19 mouse cellular contexts compared by ENCODE assay signal in genomic region chr5:64220776-64221175, GRCm38 (mm10).
"Had no signal": no experiment of that assay in that cellular context is flagged by ENCODE, and none has a peak within 500 bp of the region (broad histone marks: within the 10 kb centered on the region; RNA-seq: fewer than 3 reads in every experiment).

No protein-coding gene starts in this region.

- DNase-seq: lung, adult 18-20 months; lung, embryonic 14.5 days; lung, postnatal 10 days; lung, postnatal 4 days; midbrain, embryonic 14.5 days; retina, postnatal 1 day; right cerebral cortex, adult 18-20 months; right cerebral cortex, postnatal 25 days; right cerebral cortex, postnatal 4 days; spleen, adult 18-20 months; thymus, adult 18-20 months; thymus, postnatal 25 days; thymus, postnatal 4 days had no signal

- H3K27ac ChIP-seq: midbrain, embryonic 10.5 days; midbrain, embryonic 12.5 days; neural tube, embryonic 13.5 days had no signal

- H3K36me3 ChIP-seq: midbrain, embryonic 10.5 days; midbrain, embryonic 12.5 days; neural tube, embryonic 13.5 days; neural tube, embryonic 15.5 days had no signal

- H3K9me3 ChIP-seq: midbrain, embryonic 10.5 days; midbrain, embryonic 12.5 days; neural tube, embryonic 13.5 days; neural tube, embryonic 15.5 days had no signal

- ATAC-seq: midbrain, embryonic 16.5 days had no signal

- H3K9ac ChIP-seq: lung, embryonic 14.5 days; midbrain, embryonic 12.5 days; neural tube, embryonic 13.5 days; neural tube, embryonic 15.5 days had no signal

- H3K4me2 ChIP-seq: lung, embryonic 14.5 days; midbrain, embryonic 12.5 days; neural tube, embryonic 13.5 days; neural tube, embryonic 15.5 days had no signal

- H3K4me3 ChIP-seq: midbrain, embryonic 10.5 days; midbrain, embryonic 12.5 days; myocyte; neural tube, embryonic 13.5 days; neural tube, embryonic 15.5 days had no signal

- H3K27me3 ChIP-seq: midbrain, embryonic 12.5 days; neural tube, embryonic 13.5 days; neural tube, embryonic 15.5 days had no signal
